Mouse (Mus musculus) stomach, embryonic 14.5 days (tissue): ENCODE data around the gene Phf7. TPM values are rescaled to one million over a fixed set of nuclear protein-coding genes. Genes with fewer than 3 reads are reported as not detected.

Experiments used
- ATAC-seq: fragments of 200-750 bp; cut with Nextera tagmentation; 2 replicates; pipeline ENCODE4 v1.8.0; 2017; ENCODE audit warnings: low read depth, moderate TSS enrichment; ENCODE audit not compliant: insufficient number of reproducible peaks, insufficient read depth, low FRiP score
- H3K27ac ChIP-seq: fragments of 300-500 bp; sonication (generic); 2 replicates; pipeline ENCODE4 v1.5.1; 2014; ENCODE audit warnings: mild to moderate bottlenecking, low read length, moderate library complexity, mixed read lengths
- H3K27me3 ChIP-seq: fragments of 300-500 bp; sonication (generic); 2 replicates; pipeline ENCODE4 v1.6.1; 2014; ENCODE audit warnings: low read length, control low read depth, mixed read lengths; ENCODE audit not compliant: control insufficient read depth, insufficient read depth
- H3K36me3 ChIP-seq: fragments of 300-500 bp; sonication (generic); 2 replicates; pipeline ENCODE4 v1.6.1; 2014; ENCODE audit warnings: mild to moderate bottlenecking, control low read depth, low read length, moderate library complexity, mixed read lengths; ENCODE audit not compliant: control insufficient read depth, insufficient read depth
- H3K4me1 ChIP-seq: fragments of 300-500 bp; sonication (generic); 2 replicates; pipeline ENCODE4 v1.6.1; 2014; ENCODE audit warnings: low read length, control low read depth, mixed read lengths; ENCODE audit not compliant: control insufficient read depth, insufficient read depth
- H3K4me2 ChIP-seq: fragments of 300-500 bp; sonication (generic); replicated peaks from 2 replicates; pipeline ENCODE4 v1.6.1; 2014; ENCODE audit warnings: low read depth, low read length, control low read depth
- H3K4me3 ChIP-seq: fragments of 300-500 bp; sonication (generic); 2 replicates; pipeline ENCODE4 v1.5.1; 2014; ENCODE audit warnings: low read depth, low read length, control low read depth
- H3K9ac ChIP-seq: fragments of 300-500 bp; sonication (generic); replicated peaks from 2 replicates; pipeline ENCODE4 v1.6.1; 2014; ENCODE audit warnings: low read depth, mild to moderate bottlenecking, control low read depth, low read length, moderate library complexity, mixed read lengths
- H3K9me3 ChIP-seq: fragments of 300-500 bp; sonication (generic); 2 replicates; pipeline ENCODE4 v1.6.1; 2016; ENCODE audit warnings: low read depth, low read length, control low read depth; ENCODE audit not compliant: control insufficient read depth
- WGBS: fragments of 180-500 bp; shearing (Covaris S2); extraction: QIAGEN DNeasy Blood & Tissue Kit; methylation state at CpG from one replicate; pipeline ENCODE4 v1.1.7; 2014; 5-methylcytosine and 5-hydroxymethylcytosine counted together
- polyA plus RNA-seq: library from polyadenylated mRNA; unstranded; fragments of >200 nt; fragmentation: Nextera tagmentation; extraction: Ambion mirVana; gene quantifications from 2 replicates; pipeline ENCODE4 v1.2.1, GENCODE M21; 2014

The Phf7 gene
- polyA plus RNA-seq, 1 experiment from 2014 or later = 11.3 TPM

DNA sequence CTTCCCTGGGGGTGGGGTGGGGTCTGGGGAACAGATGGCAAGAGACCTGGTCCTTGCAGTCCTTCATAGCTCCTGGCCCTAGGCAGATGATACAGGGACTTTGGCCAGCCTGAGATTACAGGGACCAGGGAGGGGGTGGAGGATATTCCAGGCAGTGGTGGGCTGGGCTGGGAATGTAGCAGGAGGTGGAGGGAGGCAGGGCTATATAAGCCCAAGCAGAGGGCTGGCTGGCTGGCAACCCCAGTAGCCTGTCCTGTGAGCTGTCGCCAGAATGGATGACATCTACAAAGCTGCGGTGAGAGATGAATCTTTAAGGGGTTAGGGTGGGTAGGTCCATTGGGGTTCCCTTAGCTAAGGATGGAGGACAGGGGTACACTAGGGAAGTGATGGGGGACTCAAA, 43.0 kb downstream of the Phf7 start, which contains the start of gene Tnnc1:
Gene Tnnc1, plus strand, starts transcription at position 229 of the 400 bp plus-strand sequence.
- Histone ChIP-seq H3K9ac (no peak within 1 kb of the TSS), H3K36me3 (peaks cover 17% of the 10 kb centered on the region), H3K9me3 (no peaks in the 10 kb centered on the region), H3K4me2 (peak within 1 kb of the TSS; percentile 66), H3K4me3 (peak within 1 kb of the TSS; percentile 82; the same call in 1 of the 2 replicates), H3K27me3 (no peaks in the 10 kb centered on the region), H3K4me1 (peaks cover 10% of the 10 kb centered on the region; the same call in 1 of the 2 replicates), H3K27ac (no peak within 1 kb of the TSS)
- 71% methylated on average over 2 of the region's 2 CpGs for WGBS
- no peak for ATAC-seq

DNA sequence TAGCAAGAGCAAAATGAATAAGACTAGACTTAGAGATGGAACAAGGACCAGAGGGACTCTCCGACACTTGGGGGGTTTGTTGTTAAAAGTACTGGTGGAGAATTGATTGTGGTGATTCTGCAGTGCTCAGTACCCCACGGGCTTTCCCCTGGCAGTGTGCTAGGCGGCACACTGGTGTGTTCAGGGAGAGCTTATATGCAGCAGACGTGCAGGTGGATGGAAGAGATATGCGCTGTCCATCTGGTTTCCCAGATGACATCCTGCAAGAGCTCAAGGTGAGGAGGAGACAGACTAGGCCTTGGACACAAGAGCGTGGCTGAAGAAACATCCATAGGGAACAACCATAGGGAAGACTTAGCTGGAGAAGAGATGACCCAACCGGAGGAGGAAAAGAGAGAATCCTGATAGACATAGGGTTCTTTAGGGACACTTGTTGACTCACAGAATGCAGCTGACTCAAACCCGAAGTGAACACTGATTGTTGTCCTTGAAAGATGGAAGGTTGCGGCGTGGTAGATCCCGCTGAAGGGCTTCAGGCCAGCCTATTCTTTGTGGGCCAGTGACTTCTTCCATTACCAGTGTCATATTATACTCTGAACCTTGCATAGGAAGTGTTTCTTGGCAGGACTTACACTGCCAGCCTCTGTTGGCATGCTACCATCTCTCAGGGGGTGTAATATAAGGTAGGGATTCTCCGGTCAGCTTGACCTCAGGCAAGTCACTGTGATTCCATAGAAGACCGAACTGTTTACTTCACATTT, 43.9 kb downstream of the Phf7 start:
- Histone ChIP-seq H3K36me3 (peaks cover 26% of the 10 kb centered on the region), H3K9me3 (no peaks in the 10 kb centered on the region), H3K4me3 (peak overlapping the region; percentile 82), H3K4me2 (peak overlapping the region; percentile 66), H3K9ac (0 out of 2 replicates have a peak overlapping the region, but pooled peaks have one; percentile 91), H3K27me3 (no peaks in the 10 kb centered on the region), H3K27ac (no peak overlapping the region), H3K4me1 (peaks cover 10% of the 10 kb centered on the region; the same call in 1 of the 2 replicates)
- WGBS = 81% methylated on average over 13 of the region's 13 CpGs
- ATAC-seq = peak; percentile 23; the same call in 1 of the 2 replicates

DNA sequence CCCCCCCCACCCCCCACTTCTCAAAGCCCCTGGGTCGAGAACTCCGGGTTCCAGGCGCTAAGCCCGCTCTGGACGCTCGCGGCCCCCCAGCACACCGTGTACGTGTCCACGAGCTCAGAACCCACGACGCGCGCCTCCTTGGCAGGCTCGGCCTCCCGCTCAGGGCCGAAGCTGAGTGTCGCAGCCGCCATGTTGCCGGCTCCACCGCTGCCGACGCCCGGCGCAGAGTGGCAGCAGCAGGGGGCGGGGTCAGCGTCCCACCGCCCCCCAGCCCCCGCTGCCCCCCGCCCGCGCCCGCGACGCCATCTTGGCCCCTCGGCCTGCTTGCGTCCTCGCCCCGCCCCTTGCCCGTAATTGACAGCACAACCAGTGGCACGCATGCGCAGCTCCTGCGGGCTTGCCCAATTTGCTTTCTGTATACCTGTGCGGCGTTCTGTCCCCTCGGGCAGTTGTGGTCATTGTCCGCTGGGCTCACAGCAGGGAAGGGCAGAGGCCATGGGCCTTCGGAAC, 44.6 kb downstream of the Phf7 start:
- under 1% methylated on average over 45 of the region's 48 CpGs for WGBS
- peaks cover 10% of the 10 kb centered on the region; the same call in 1 of the 2 replicates for H3K4me1 ChIP-seq

DNA sequence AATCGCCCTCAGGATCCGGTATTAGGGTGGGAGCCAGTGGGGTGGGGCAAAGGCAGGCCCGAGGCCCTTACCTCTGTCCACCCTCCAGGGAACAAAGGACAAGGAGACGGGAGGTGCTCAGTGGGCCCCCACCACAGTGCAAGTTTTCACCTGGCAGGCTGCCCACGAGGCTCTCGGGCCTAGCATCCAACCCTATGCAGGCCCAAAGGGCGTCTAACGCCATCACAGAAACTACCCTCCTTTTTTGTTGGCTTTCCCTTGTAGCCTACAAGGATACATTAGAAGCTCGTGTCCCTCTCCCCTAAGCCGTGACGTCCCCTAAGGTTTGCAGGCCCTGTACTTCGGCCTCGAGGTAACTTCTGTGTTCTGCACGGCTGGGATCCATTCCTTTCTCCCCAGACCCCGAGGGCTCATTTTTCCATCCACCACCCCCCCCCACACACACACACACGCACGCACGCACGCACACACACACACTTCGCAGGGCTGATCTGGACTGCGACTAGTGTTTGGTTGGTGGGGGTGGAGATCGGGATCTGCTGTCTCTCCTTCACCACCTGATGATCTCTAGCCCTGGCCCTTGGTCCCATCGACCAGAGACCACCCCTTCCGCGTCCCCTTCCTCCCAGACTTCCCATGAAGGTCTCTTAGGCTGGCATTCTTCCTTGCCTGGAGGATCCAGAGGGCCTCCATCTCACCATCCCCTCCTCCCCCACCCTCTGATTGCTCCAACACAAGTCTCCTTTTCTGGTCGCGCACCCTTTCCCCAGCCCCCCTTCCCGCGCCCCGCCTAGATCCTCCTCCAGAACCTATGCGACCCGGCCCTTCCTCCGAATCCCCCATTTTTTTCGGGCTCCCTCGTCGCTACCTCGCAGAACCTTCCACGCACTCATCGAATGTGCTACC, 45.3 kb downstream of the Phf7 start:
- under 1% methylated on average over 39 of the region's 39 CpGs for WGBS
- Histone ChIP-seq H3K4me3 (peak overlapping the region; percentile 82), H3K27me3 (no peaks in the 10 kb centered on the region), H3K9ac (peak overlapping the region; percentile 91), H3K9me3 (no peaks in the 10 kb centered on the region), H3K36me3 (peaks cover 40% of the 10 kb centered on the region), H3K27ac (peak overlapping the region; percentile 92), H3K4me1 (peaks cover 10% of the 10 kb centered on the region; the same call in 1 of the 2 replicates), H3K4me2 (peak overlapping the region; percentile 66)
- ATAC-seq = peak; percentile 53

More for the DNA sequence above, 44.6 kb downstream of the Phf7 start:
- Histone ChIP-seq H3K9me3 (no peaks in the 10 kb centered on the region), H3K9ac (peak overlapping the region; percentile 91), H3K27ac (peak overlapping the region; percentile 92), H3K4me3 (peak overlapping the region; percentile 82), H3K4me2 (peak overlapping the region; percentile 66), H3K27me3 (no peaks in the 10 kb centered on the region), H3K36me3 (peaks cover 33% of the 10 kb centered on the region)
- peak; percentile 70 for ATAC-seq

DNA sequence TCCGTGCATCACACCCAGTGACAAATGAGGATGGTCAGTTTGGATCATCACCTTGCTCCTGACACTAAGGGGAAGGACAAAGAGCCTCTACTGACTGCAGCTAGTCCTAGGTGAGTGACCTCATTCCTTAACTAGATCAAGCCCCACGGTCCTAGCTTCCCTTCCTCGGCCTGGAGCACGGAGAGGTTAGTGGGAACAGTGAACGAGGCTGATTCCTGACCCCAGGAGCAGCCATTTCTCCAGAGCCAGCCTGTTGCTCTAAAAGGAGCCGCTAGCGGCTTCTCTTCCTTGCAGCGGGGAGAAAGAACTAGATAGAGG, 45.9 kb downstream of the Phf7 start:
- WGBS = 9% methylated on average over 8 of the region's 8 CpGs
- H3K27ac ChIP-seq = peak overlapping the region; percentile 92
- H3K36me3 ChIP-seq = peaks cover 44% of the 10 kb centered on the region
- peak overlapping the region; percentile 82 for H3K4me3 ChIP-seq
- peak overlapping the region; percentile 66 for H3K4me2 ChIP-seq
- H3K9ac ChIP-seq = peak overlapping the region; percentile 91
- no peak for ATAC-seq
- peaks cover 10% of the 10 kb centered on the region; the same call in 1 of the 2 replicates for H3K4me1 ChIP-seq
- no peaks in the 10 kb centered on the region for H3K9me3 ChIP-seq
- no peaks in the 10 kb centered on the region for H3K27me3 ChIP-seq

DNA sequence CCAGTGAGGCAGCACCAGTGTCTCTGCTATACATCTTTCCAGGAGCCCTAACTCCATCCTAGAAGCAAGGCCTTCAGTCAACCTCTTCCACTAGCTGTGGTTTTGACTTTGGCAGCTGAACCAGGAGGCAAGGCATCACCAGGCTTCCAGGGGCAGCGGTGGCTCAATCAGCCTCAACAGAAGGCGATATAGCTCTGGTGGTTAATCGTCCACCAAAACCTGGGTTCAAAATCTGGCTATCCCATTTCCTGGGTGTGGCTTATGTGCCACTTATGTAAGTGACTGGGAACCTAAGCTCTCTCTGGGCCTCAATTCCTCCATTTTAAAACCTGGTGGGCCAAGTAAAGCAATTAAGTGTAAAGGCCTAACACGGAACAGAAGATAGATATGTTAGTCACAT, 46.3 kb downstream of the Phf7 start:
- no peaks in the 10 kb centered on the region for H3K27me3 ChIP-seq
- H3K4me1 ChIP-seq = peaks cover 10% of the 10 kb centered on the region; the same call in 1 of the 2 replicates
- peak overlapping the region; percentile 66 for H3K4me2 ChIP-seq
- peaks cover 47% of the 10 kb centered on the region for H3K36me3 ChIP-seq
- no peaks in the 10 kb centered on the region for H3K9me3 ChIP-seq
- no peak for ATAC-seq
- peak overlapping the region; percentile 91 for H3K9ac ChIP-seq
- peak overlapping the region; percentile 82 for H3K4me3 ChIP-seq
- WGBS = 58% methylated on average over 4 of the region's 4 CpGs
- H3K27ac ChIP-seq = peak overlapping the region; percentile 92

DNA sequence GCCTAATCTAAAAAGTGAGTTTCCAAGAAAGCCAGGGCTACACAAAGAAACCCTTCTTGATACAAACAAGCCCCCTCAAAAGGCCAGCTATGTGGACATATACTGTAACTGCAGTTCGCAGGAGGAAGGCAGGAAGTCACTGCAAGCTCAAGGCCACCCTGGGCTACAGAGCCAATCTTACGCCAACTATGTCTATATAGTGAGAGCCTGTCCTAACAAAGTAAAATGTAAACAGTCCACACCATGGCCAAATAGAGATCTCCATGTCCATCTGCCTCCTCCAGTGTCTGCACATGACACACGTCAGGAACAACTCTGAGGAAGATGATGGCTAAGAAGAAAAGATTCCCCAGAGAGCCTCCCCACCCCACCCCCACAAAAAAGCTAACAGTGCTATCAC, 51.1 kb downstream of the Phf7 start:
- Histone ChIP-seq H3K4me2 (no peak overlapping the region), H3K27me3 (no peaks in the 10 kb centered on the region), H3K4me1 (peaks cover 12% of the 10 kb centered on the region; the same call in 1 of the 2 replicates), H3K9ac (no peak overlapping the region), H3K9me3 (no peaks in the 10 kb centered on the region), H3K36me3 (peaks cover 82% of the 10 kb centered on the region), H3K4me3 (no peak overlapping the region), H3K27ac (no peak overlapping the region)
- 0 out of 2 replicates have a peak, but pooled peaks have one; percentile 43 for ATAC-seq
- WGBS = 69% methylated on average over 3 of the region's 3 CpGs

DNA sequence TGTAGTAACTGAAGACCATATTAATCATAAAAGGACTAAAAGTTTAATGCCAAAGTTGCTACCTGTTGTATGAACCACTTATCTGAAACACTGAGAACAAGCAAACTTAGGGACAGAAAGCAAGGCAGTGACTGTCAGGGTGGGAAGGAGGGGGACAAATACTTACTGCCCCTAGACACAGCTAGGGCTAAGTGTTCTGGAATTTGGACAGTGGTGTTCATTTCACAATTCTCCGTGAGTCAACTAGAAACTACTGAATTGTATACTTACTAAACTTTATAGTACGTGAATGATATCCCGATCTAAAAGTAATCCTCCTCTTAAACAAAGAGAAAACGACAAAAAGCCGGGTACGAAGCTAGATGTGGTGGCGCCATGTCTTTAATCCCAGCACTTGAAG, 51.5 kb downstream of the Phf7 start:
- ATAC-seq = no peak
- H3K9me3 ChIP-seq = no peaks in the 10 kb centered on the region
- H3K36me3 ChIP-seq = peaks cover 83% of the 10 kb centered on the region
- no peak overlapping the region for H3K4me2 ChIP-seq
- H3K27me3 ChIP-seq = no peaks in the 10 kb centered on the region
- H3K4me3 ChIP-seq = no peak overlapping the region
- H3K4me1 ChIP-seq = peaks cover 7% of the 10 kb centered on the region; the same call in 1 of the 2 replicates
- H3K9ac ChIP-seq = no peak overlapping the region
- no peak overlapping the region for H3K27ac ChIP-seq
- 88% methylated on average over 7 of the region's 7 CpGs for WGBS
